Mouse (Mus musculus): ENCODE results near the gene Eif6. TPM values are rescaled to one million over a fixed set of nuclear protein-coding genes. Genes with fewer than 3 reads are reported as not detected.

Eif6 gene
- total RNA-seq, 4 experiments from 2014 or later = 53.8 to 72.8 (median 66.9) TPM

- DNase-seq (ENCODE audit: low spot score in 2 of 2) = no peak
These were observed 33.8 kb downstream of the Eif6 start for GRCm38 (mm10) chr2:155792899-155793298.

GRCm38 (mm10) chr2:155787949-155788931, 38.5 kb downstream of the Eif6 start:
- DNase-seq (ENCODE audit: low spot score in 2 of 2) = no peak

GRCm38 (mm10) chr2:155786905-155787304, 39.8 kb downstream of the Eif6 start:
- no peak for DNase-seq (ENCODE audit: low spot score in 2 of 2)

- no peak for DNase-seq (ENCODE audit: low spot score in 2 of 2)
These were observed 42.2 kb downstream of the Eif6 start for GRCm38 (mm10) chr2:155784534-155784933.

GRCm38 (mm10) chr2:155779506-155779905, 47.2 kb downstream of the Eif6 start:
- no peak for DNase-seq (ENCODE audit: low spot score in 2 of 2)

GRCm38 (mm10) chr2:155779066-155779465, 47.7 kb downstream of the Eif6 start:
- DNase-seq (ENCODE audit: low spot score in 2 of 2) = no peak

- DNase-seq (ENCODE audit: low spot score in 2 of 2) = no peak
These were observed 48.7 kb downstream of the Eif6 start for GRCm38 (mm10) chr2:155778004-155778403.

GRCm38 (mm10) chr2:155777688-155777985, 49.1 kb downstream of the Eif6 start:
- DNase-seq (ENCODE audit: low spot score in 2 of 2) = no peak

- DNase-seq (ENCODE audit: low spot score in 2 of 2) = no peak
These were observed 49.7 kb downstream of the Eif6 start for GRCm38 (mm10) chr2:155776824-155777687.

- peak in 1 of 2 experiments; percentile 40 for DNase-seq (ENCODE audit: low spot score in 2 of 2)
These were observed 51.0 kb downstream of the Eif6 start for GRCm38 (mm10) chr2:155775685-155776263.

- no peak for DNase-seq (ENCODE audit: low spot score in 2 of 2)
These were observed 51.6 kb downstream of the Eif6 start, which contains the start of gene Mmp24 for GRCm38 (mm10) chr2:155774927-155775684. TSS of gene Mmp24 (plus strand) at chr2:155775342.

GRCm38 (mm10) chr2:155774261-155774926, 52.3 kb downstream of the Eif6 start:
- DNase-seq (ENCODE audit: low spot score in 2 of 2) = no peak

GRCm38 (mm10) chr2:155773664-155774063, 53.1 kb downstream of the Eif6 start:
- DNase-seq (ENCODE audit: low spot score in 2 of 2) = no peak

Other genes starting within 250 kb of the Eif6 start
- gene Gss, start 234.1 kb downstream of the Eif6 start, total RNA-seq (2022) = 10 to 100 TPM; 21.4 to 26.8 (median 22.2) TPM
- gene Myh7b, start 215.7 kb downstream of the Eif6 start, total RNA-seq (2022) = 1 to 10 TPM; 2.6 to 6.0 (median 4.5) TPM
- 100 to 1,000 TPM; 158 to 175 (median 167) TPM for gene Trpc4ap, start 134.5 kb downstream of the Eif6 start, total RNA-seq (2022)
- gene Edem2, start 97.5 kb downstream of the Eif6 start, total RNA-seq (2022) = 10 to 100 TPM; 23.9 to 33.5 (median 27.8) TPM
- gene Gm17581, start 91.1 kb downstream of the Eif6 start, total RNA-seq (2022) = not detected
- 1 to 10 TPM in 3 of 4 experiments, under 1 TPM in 1; 0.85 to 2.6 (median 1.3) TPM for gene Procr, start 75.8 kb downstream of the Eif6 start, total RNA-seq (2022)
- gene Mmp24, start 51.6 kb downstream of the Eif6 start, total RNA-seq (2022) = 10 to 100 TPM; 30.6 to 40.1 (median 35.6) TPM
- gene BC029722, start 7.5 kb downstream of the Eif6 start, total RNA-seq (2022) = 10 to 100 TPM; 54.2 to 56.6 (median 55.9) TPM
- not detected for gene Fam83c, start 7.9 kb upstream of the Eif6 start, total RNA-seq (2022)
- gene Uqcc1, start 103.4 kb upstream of the Eif6 start, total RNA-seq (2022) = 10 to 100 TPM; 76.5 to 83.3 (median 78.3) TPM
- gene Gm15557, start 113.8 kb upstream of the Eif6 start, total RNA-seq (2022) = not detected
- under 1 TPM in 3 of 4 experiments, not detected in 1; 0.18 to 0.31 (median 0.31) TPM for gene Gdf5, start 118.4 kb upstream of the Eif6 start, total RNA-seq (2022)
- gene Cep250, start 129.5 kb upstream of the Eif6 start, total RNA-seq (2022) = 10 to 100 TPM; 21.9 to 24.9 (median 24.5) TPM
- gene 6430550D23Rik, start 181.1 kb upstream of the Eif6 start, total RNA-seq (2022) = 1 to 10 TPM in 3 of 4 experiments, under 1 TPM in 1; 0.97 to 3.0 (median 2.0) TPM
- gene Ergic3, start 181.1 kb upstream of the Eif6 start, total RNA-seq (2022) = 100 to 1,000 TPM; 182 to 233 (median 213) TPM
- gene Fer1l4, start 226.0 kb upstream of the Eif6 start, total RNA-seq (2022) = not detected
- 1 to 10 TPM; 3.3 to 4.7 (median 4.2) TPM for gene Spag4, start 238.2 kb upstream of the Eif6 start, total RNA-seq (2022)